Mouse (Mus musculus) forebrain, embryonic 15.5 days (tissue): Measurements from ENCODE around the gene Sin3a. TPM values are rescaled to one million over a fixed set of nuclear protein-coding genes. Genes with fewer than 3 reads are reported as not detected.
A peak's percentile ranks its signal among the peaks of the same experiment; 100 is the strongest.

Experiments used
- ATAC-seq: fragments of 200-750 bp; cut with Nextera tagmentation; replicated peaks from 2 replicates; pipeline ENCODE4 v1.8.0; 2017; ENCODE audit warnings: mild to moderate bottlenecking, moderate TSS enrichment, moderate library complexity
- H3K27ac ChIP-seq: fragments of 300-500 bp; sonication (generic); replicated peaks from 2 replicates; pipeline ENCODE4 v1.5.1; 2015; ENCODE audit warnings: mild to moderate bottlenecking, inconsistent platforms
- H3K27me3 ChIP-seq: fragments of 300-500 bp; sonication (generic); 2 replicates; pipeline ENCODE4 v1.6.1; 2015; ENCODE audit warnings: inconsistent platforms
- H3K36me3 ChIP-seq: fragments of 300-500 bp; sonication (generic); 2 replicates; pipeline ENCODE4 v1.6.1; 2015; ENCODE audit warnings: mild to moderate bottlenecking, inconsistent platforms
- H3K4me1 ChIP-seq: fragments of 300-500 bp; sonication (generic); 2 replicates; pipeline ENCODE4 v1.6.1; 2015; ENCODE audit warnings: inconsistent platforms
- H3K4me2 ChIP-seq: fragments of 300-500 bp; sonication (generic); replicated peaks from 2 replicates; pipeline ENCODE4 v1.6.1; 2015; ENCODE audit warnings: mild to moderate bottlenecking, inconsistent platforms
- H3K4me3 ChIP-seq: fragments of 300-500 bp; sonication (generic); 2 replicates; pipeline ENCODE4 v1.5.1; 2015; ENCODE audit warnings: mild to moderate bottlenecking, inconsistent platforms
- H3K9ac ChIP-seq: fragments of 300-500 bp; sonication (generic); replicated peaks from 2 replicates; pipeline ENCODE4 v1.6.1; 2015; ENCODE audit warnings: mild to moderate bottlenecking, inconsistent platforms
- H3K9me3 ChIP-seq: fragments of 300-500 bp; sonication (generic); 2 replicates; pipeline ENCODE4 v1.6.1; 2016; ENCODE audit warnings: inconsistent platforms
- WGBS: fragments of 180-500 bp; shearing (Covaris S2); methylation state at CpG from one replicate; pipeline ENCODE4 v1.1.7; 2015; ENCODE audit warnings: mixed read lengths; 5-methylcytosine and 5-hydroxymethylcytosine counted together
- polyA plus RNA-seq: library from polyadenylated mRNA; unstranded; fragments of >200 nt; fragmentation: Nextera tagmentation; extraction: Ambion mirVana; gene quantifications from 2 replicates; pipeline ENCODE4 v1.2.1, GENCODE M21; 2015

The Sin3a gene
- polyA plus RNA-seq: 27.6 and 28.0 TPM in 2 replicates

DNA sequence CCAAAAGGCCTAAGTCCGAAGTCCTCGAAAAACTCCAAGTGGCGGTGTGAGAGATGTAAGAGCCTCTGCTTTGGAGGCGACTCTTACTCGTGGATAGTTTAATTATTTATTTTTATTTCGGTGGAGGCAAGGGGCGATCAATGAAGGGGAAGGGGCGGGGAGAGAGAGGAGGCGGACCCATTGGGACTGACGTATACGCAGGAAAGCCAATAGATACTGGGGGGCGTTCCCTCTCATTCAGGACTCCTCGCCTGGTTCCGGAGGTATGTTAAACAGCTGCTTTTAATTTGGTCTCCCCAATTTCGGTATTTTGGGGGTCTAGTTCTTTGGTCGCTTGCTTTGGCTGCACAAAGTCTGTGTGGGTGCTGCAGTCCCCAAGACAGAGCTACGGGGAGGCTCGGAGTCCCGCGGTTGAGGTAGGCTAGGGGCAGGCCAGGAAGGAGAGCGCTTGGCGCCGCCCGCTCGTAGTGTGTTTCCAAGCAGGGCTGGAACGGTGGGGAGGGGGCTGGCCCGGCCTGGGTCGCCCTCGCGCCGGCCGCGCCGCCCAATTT, at the start of gene Sin3a:
TSS of gene Sin3a (plus strand) at position 240 of the 551 bp plus-strand sequence.
- H3K4me1 ChIP-seq: peaks cover 27% of the 10 kb centered on the region
- under 1% methylated on average over 34 of the region's 34 CpGs for WGBS
- ATAC-seq: no peak; the same call in 1 of the 2 replicates
- H3K36me3 ChIP-seq: no peaks in the 10 kb centered on the region
- no peaks in the 10 kb centered on the region for H3K9me3 ChIP-seq
- H3K9ac ChIP-seq: peak within 1 kb of the TSS; percentile 70
- peak within 1 kb of the TSS; percentile 97 for H3K27ac ChIP-seq
- H3K4me2 ChIP-seq: peak within 1 kb of the TSS; percentile 91
- H3K27me3 ChIP-seq: no peaks in the 10 kb centered on the region
- H3K4me3 ChIP-seq: peak within 1 kb of the TSS; percentile 82

DNA sequence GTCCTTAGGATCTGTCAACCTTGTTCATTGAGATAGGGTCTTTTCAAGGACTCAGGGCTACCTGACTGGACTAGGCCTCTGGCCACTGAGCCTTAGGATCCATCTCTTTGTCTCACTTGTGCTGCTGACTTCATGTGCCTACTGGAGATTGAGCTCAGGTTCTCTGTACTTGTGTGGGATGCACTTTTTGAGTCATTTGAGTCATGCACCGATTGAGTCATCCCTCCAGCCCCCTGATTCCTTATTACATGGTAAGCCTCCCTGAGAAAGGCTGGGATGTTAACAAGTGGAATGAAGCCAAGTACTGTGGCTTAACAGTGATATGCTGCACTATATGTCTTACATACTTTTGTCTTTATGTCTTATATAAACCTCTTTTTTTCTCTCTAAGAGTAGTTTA, 40.1 kb upstream of the Sin3a start:
- H3K9ac ChIP-seq: no peak overlapping the region
- H3K27ac ChIP-seq: no peak overlapping the region
- H3K4me2 ChIP-seq: no peak overlapping the region
- no peaks in the 10 kb centered on the region for H3K9me3 ChIP-seq
- no peaks in the 10 kb centered on the region for H3K27me3 ChIP-seq
- H3K4me3 ChIP-seq: no peak overlapping the region
- H3K36me3 ChIP-seq: peaks cover 53% of the 10 kb centered on the region
- WGBS: 97% methylated on average over 1 of the region's 1 CpGs
- no peaks in the 10 kb centered on the region for H3K4me1 ChIP-seq
- no peak for ATAC-seq

DNA sequence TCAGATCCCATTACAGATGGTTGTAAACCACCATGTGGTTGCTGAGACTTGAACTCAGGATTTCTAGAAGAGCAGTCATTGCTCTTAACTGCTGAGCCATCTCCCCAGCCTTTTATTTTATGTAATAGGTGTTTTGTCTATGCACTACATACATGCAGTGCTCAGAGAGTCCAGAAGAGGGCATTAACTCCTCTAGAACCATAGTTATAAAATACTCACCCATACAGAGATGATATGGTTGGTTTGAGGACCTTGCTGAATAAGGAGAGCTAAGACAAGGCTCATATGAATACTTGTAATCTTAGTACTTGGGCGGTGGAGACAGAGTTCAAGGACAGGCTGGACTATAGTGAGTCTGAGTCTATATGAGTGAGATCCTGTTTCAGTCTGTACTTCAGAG, 15.6 kb upstream of the Sin3a start:
- no peaks in the 10 kb centered on the region for H3K9me3 ChIP-seq
- ATAC-seq: no peak
- H3K4me2 ChIP-seq: no peak overlapping the region
- no peak overlapping the region for H3K4me3 ChIP-seq
- no peak overlapping the region for H3K9ac ChIP-seq
- H3K4me1 ChIP-seq: no peaks in the 10 kb centered on the region
- peaks cover 46% of the 10 kb centered on the region for H3K36me3 ChIP-seq
- 97% methylated on average over 1 of the region's 1 CpGs for WGBS
- no peak overlapping the region for H3K27ac ChIP-seq
- no peaks in the 10 kb centered on the region for H3K27me3 ChIP-seq

DNA sequence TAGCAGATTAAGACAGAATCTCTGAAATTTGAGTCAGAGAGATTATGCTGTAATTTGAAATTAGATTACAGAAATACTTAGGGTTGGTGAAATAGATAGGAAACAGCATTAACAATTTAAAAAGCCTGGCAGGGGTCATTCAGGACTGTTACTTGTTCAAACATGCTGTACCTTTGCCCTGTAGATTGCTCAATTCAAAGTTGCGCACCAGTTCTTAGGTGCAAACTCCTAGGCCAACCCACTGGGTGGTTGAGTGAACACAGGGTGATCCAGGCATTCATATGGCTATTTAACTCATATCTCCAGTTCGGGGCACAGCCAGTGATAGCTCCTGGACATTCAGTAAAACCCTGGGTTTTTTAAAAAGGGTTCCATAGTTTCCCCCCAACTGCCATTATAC, 7.7 kb upstream of the Sin3a start:
- Histone ChIP-seq H3K4me1 (no peaks in the 10 kb centered on the region), H3K27ac (no peak overlapping the region), H3K9ac (no peak overlapping the region), H3K9me3 (no peaks in the 10 kb centered on the region), H3K4me3 (no peak overlapping the region), H3K27me3 (no peaks in the 10 kb centered on the region), H3K36me3 (peaks cover 33% of the 10 kb centered on the region), H3K4me2 (no peak overlapping the region)
- 97% methylated on average over 2 of the region's 2 CpGs for WGBS
- no peak for ATAC-seq

DNA sequence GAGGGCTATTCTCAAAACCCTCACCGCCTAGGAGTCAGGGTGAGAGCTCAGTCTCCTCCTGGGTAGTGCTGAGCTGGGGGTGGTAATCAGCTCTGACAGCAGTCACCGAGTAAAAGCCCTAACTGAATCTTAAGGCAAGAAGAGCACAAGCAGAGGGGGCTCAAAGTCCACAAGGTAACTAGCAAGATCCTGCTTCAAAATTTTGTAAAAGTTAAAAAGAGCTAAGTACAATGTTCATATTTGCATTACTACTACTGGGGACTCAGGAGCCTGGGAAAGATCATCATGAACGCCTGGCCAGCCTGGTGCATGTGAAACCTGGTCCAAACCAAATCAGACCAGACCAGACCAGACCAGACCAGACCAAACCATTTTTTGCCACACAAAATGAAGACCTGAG, 3.6 kb upstream of the Sin3a start:
- 74% methylated on average over 3 of the region's 3 CpGs for WGBS
- no peak overlapping the region for H3K4me2 ChIP-seq
- no peak overlapping the region for H3K4me3 ChIP-seq
- H3K36me3 ChIP-seq: peaks cover 3% of the 10 kb centered on the region; the same call in 1 of the 2 replicates
- ATAC-seq: no peak
- H3K27me3 ChIP-seq: no peaks in the 10 kb centered on the region
- no peaks in the 10 kb centered on the region for H3K9me3 ChIP-seq
- H3K9ac ChIP-seq: no peak overlapping the region
- H3K27ac ChIP-seq: no peak overlapping the region
- H3K4me1 ChIP-seq: peaks cover 11% of the 10 kb centered on the region

DNA sequence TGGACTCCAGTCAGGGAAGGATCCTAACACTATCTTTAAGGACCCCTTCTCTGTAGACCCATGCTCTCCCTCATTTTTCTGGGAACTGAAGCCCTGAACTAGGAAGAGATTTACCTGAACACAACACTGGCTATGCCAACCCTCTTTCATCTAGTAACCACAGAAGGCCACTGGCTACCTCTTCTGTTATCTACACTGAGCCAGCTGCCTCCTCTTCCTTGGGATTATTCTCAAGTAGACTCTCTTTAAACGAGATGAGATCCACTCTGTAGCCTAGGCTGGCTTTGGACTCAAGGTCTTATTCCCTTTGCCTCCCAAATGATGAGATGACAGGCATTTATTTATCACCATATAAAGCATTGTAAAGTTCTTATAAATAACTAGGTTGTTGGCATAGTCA, 1.6 kb upstream of the Sin3a start:
- Histone ChIP-seq H3K4me2 (no peak overlapping the region), H3K27me3 (no peaks in the 10 kb centered on the region), H3K4me1 (peaks cover 26% of the 10 kb centered on the region), H3K9me3 (no peaks in the 10 kb centered on the region), H3K9ac (no peak overlapping the region), H3K36me3 (no peaks in the 10 kb centered on the region), H3K4me3 (no peak overlapping the region), H3K27ac (no peak overlapping the region)
- WGBS: 60% methylated on average over 1 of the region's 1 CpGs
- no peak for ATAC-seq

DNA sequence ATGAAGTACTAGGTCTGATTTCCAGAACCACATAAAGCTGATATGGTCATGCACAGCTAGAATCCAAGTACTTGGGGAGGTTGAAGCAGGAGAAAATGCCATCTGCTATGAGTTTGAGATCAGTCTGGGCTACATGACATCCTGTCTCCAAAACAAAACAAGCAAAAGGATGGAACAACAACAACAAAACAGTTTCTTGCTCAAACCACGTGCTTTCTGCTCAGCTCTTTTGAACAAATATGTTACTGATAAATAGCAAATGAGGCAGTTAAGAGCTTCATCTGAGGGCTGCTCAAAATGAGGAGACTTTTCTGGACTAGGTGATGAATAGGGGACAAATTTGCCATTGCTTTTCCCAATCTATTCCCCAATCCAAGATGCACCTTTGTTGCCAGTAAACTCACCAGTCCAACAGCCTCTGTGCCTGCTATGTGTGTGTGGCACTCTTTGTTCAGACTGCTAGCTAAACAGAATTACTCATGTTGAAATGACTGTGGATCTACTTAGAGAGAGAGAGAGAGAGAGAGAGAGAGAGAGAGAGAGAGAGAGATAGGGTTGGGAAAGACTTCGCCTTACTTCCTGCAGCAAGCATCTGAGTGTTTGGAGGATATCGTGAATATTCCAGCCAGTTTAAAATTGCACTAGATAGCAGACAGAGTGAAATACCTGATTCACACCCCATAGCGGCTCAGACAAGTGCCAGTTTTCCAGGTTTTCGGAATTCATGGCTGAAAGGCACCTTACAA, 867 bp upstream of the Sin3a start:
- 28% methylated on average over 5 of the region's 5 CpGs for WGBS
- H3K4me3 ChIP-seq: peak overlapping the region; percentile 82
- peak overlapping the region; percentile 12; the same call in 1 of the 2 replicates for H3K27ac ChIP-seq

DNA sequence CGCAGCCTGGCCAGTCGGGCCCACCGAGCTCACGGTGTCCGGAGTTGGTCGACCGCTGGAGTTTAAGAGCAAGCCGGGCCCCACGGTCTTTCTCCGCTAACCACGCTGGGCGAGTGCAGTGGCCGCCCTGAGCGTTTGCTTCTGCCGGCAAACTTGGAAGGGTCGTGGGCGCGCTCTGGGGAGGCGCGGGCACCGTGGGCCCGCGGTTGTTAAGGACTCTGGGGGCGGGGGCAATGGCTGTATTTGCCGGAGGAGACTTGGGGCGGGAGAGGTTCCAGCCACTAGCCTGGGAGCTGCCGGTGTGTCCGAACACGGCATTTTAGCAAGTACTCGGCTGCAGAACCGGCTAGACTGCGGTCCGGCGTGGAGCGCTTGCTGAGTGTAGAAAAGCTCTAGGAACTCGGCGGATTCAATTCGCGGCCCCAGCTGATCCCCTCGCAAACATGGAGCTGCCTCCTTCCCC, 717 bp downstream of the Sin3a start:
- H3K27me3 ChIP-seq: no peaks in the 10 kb centered on the region
- peaks cover 32% of the 10 kb centered on the region for H3K4me1 ChIP-seq
- peak overlapping the region; percentile 82 for H3K4me3 ChIP-seq
- H3K4me2 ChIP-seq: peak overlapping the region; percentile 91
- ATAC-seq: no peak
- peak overlapping the region; percentile 97 for H3K27ac ChIP-seq
- WGBS: under 1% methylated on average over 40 of the region's 40 CpGs
- peak overlapping the region; percentile 70 for H3K9ac ChIP-seq
- no peaks in the 10 kb centered on the region for H3K9me3 ChIP-seq
- no peaks in the 10 kb centered on the region for H3K36me3 ChIP-seq

More for the DNA sequence above, 867 bp upstream of the Sin3a start:
- peak overlapping the region; percentile 91 for H3K4me2 ChIP-seq
- ATAC-seq: no peak
- H3K9ac ChIP-seq: peak overlapping the region; percentile 70
- peaks cover 27% of the 10 kb centered on the region for H3K4me1 ChIP-seq
- H3K36me3 ChIP-seq: no peaks in the 10 kb centered on the region
- H3K9me3 ChIP-seq: no peaks in the 10 kb centered on the region
- no peaks in the 10 kb centered on the region for H3K27me3 ChIP-seq

DNA sequence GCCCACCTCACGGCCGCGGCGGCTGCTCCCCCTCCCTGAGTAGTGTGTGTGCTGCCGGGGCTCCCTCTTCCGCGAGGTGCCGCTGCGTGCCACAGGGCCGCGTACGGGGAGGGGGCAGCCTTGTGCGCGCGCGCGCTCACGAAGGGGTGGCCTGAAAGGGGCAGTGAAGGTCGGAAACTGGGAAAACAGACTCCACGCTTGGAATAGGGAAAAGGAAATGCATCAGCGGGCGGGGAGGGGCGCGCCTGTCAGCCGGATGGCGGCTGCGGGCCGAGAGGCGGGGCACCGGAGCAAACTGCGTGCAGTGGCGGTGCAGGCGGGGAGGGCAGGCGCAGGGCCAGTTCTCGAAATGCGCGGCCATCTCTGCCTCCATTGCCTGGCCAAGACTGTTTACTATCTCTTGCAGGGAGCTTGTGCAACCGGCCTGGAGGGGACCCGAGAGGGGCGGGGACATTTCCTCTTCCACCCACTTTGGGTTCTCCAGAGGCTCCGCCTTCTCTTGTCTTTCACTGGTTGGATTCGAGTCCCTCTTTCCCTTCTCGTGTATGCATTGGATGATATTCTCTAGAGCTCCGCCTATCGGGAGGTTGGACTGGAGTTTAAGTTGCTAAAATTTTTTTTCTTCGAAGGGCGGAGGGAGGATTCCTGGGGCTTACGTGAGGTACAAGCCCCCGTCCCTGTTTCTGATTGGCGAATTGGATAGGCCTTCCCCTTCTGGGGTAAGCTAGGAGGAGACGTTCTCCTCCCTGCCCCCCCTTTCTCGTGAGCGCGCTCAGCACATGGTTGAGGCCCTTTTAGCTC, 1.3 kb downstream of the Sin3a start:
- ATAC-seq: peak; percentile 71
- Histone ChIP-seq H3K36me3 (no peaks in the 10 kb centered on the region), H3K9ac (peak overlapping the region; percentile 70), H3K27me3 (no peaks in the 10 kb centered on the region), H3K9me3 (no peaks in the 10 kb centered on the region), H3K27ac (peak overlapping the region; percentile 97), H3K4me1 (peaks cover 38% of the 10 kb centered on the region), H3K4me2 (peak overlapping the region; percentile 91), H3K4me3 (peak overlapping the region; percentile 82)
- 0% methylated on average over 54 of the region's 54 CpGs for WGBS

DNA sequence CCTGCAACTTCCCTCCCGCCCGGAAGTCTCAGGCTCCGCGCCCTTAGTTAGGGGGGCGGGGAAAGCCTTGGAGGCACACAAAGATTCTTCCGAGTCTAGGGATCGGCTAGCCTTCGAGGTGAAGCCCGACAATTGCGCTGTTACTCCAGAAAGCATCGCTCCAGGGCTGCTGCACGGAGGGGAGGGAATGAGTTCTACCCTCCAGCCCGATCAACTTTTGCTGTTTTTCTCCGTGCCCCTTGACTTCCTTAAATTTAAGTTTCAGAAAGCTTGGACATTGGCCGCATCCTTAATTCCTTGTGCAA, 1.9 kb downstream of the Sin3a start:
- H3K27ac ChIP-seq: peak overlapping the region; percentile 97
- H3K4me1 ChIP-seq: peaks cover 39% of the 10 kb centered on the region
- H3K4me3 ChIP-seq: peak overlapping the region; percentile 82
- H3K27me3 ChIP-seq: no peaks in the 10 kb centered on the region
- no peaks in the 10 kb centered on the region for H3K36me3 ChIP-seq
- 1% methylated on average over 15 of the region's 15 CpGs for WGBS
- H3K9ac ChIP-seq: peak overlapping the region; percentile 62
- H3K4me2 ChIP-seq: peak overlapping the region; percentile 64
- no peaks in the 10 kb centered on the region for H3K9me3 ChIP-seq
- ATAC-seq: no peak

DNA sequence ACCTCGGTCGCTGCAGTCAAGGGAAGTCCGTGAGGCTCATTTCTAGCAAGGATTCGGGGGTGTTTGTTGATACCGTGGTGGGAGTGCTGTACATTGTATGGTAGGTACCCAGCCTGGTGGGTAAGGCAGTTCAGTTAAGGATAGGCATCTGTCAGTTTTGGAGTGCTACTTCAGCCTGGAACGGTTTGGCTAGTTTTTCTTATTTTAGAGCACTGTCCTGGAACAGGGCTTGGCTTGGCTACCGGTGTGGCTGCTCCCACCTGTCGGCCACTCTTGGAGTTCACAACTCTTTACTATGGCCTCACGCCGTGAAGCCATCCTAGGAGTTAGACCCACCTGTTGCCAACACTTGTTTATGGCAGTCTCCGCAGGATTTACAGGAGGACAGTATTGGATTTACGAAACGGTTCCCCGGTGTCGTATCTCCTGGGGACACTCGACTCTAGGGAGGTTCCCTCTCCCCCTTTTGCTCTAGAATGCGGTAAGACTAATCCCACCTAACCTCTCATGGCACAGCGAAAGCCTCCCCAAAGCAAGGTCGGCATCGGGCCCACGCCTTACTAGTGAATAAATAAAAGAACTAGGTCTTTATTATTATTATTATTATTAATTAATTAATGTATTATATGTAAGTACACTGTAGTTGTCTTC, 2.5 kb downstream of the Sin3a start:
- Histone ChIP-seq H3K9ac (peak overlapping the region; percentile 62), H3K27ac (peak overlapping the region; percentile 97), H3K36me3 (no peaks in the 10 kb centered on the region), H3K4me3 (peak overlapping the region; percentile 82), H3K4me2 (peak overlapping the region; percentile 64), H3K27me3 (no peaks in the 10 kb centered on the region), H3K4me1 (peaks cover 39% of the 10 kb centered on the region), H3K9me3 (no peaks in the 10 kb centered on the region)
- no peak for ATAC-seq
- WGBS: 3% methylated on average over 21 of the region's 21 CpGs
